Mouse (Mus musculus): ENCODE measurements at regions not wholly inside any gene's neighbourhood (a gene's known extent, or its start where the extent isn't known, plus 50 kb on each side); places are given as distances from the start of the nearest gene placed in this dataset.

DNA sequence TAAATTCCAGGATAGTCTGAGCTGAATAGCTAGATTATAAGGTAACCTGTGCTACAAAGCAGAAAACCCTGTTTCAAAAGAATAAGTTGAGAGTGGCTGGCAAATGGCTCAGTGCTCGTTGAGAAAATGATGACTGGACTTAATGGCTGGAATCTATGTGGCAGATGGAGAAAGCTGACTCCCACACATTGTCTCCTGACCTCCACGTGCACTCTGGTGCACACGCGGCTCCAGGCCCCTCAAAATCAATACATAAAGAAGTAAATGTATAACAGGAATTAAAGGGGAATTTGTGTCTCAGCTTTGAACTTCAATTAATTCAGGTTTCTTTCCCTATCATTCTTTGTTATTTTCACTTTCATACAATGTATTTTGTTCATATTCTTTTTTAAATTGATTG, 162.2 kb upstream of the Rxylt1 start:
- TF ChIP-seq CTCF (IDR thresholded peaks at IDR 0.05; ENCODE audit: low read depth): no peak
- TF ChIP-seq EP300 (IDR thresholded peaks at IDR 0.05; ENCODE audit: low read depth): no peak

All from liver, postnatal 0 days (tissue).